Mouse (Mus musculus) forebrain, embryonic 15.5 days (tissue): ENCODE data around the gene Syt1. TPM values are rescaled to one million over a fixed set of nuclear protein-coding genes. Genes with fewer than 3 reads are reported as not detected.

Experiments used
- ATAC-seq: fragments of 200-750 bp; cut with Nextera tagmentation; replicated peaks from 2 replicates; pipeline ENCODE4 v1.8.0; 2017; ENCODE audit warnings: mild to moderate bottlenecking, moderate TSS enrichment, moderate library complexity
- H3K27ac ChIP-seq: fragments of 300-500 bp; sonication (generic); replicated peaks from 2 replicates; pipeline ENCODE4 v1.5.1; 2015; ENCODE audit warnings: mild to moderate bottlenecking, inconsistent platforms
- H3K27me3 ChIP-seq: fragments of 300-500 bp; sonication (generic); 2 replicates; pipeline ENCODE4 v1.6.1; 2015; ENCODE audit warnings: inconsistent platforms
- H3K36me3 ChIP-seq: fragments of 300-500 bp; sonication (generic); 2 replicates; pipeline ENCODE4 v1.6.1; 2015; ENCODE audit warnings: mild to moderate bottlenecking, inconsistent platforms
- H3K4me1 ChIP-seq: fragments of 300-500 bp; sonication (generic); 2 replicates; pipeline ENCODE4 v1.6.1; 2015; ENCODE audit warnings: inconsistent platforms
- H3K4me2 ChIP-seq: fragments of 300-500 bp; sonication (generic); replicated peaks from 2 replicates; pipeline ENCODE4 v1.6.1; 2015; ENCODE audit warnings: mild to moderate bottlenecking, inconsistent platforms
- H3K4me3 ChIP-seq: fragments of 300-500 bp; sonication (generic); 2 replicates; pipeline ENCODE4 v1.5.1; 2015; ENCODE audit warnings: mild to moderate bottlenecking, inconsistent platforms
- H3K9ac ChIP-seq: fragments of 300-500 bp; sonication (generic); replicated peaks from 2 replicates; pipeline ENCODE4 v1.6.1; 2015; ENCODE audit warnings: mild to moderate bottlenecking, inconsistent platforms
- H3K9me3 ChIP-seq: fragments of 300-500 bp; sonication (generic); 2 replicates; pipeline ENCODE4 v1.6.1; 2016; ENCODE audit warnings: inconsistent platforms
- WGBS: fragments of 180-500 bp; shearing (Covaris S2); methylation state at CpG from one replicate; pipeline ENCODE4 v1.1.7; 2015; ENCODE audit warnings: mixed read lengths; 5-methylcytosine and 5-hydroxymethylcytosine counted together
- polyA plus RNA-seq: library from polyadenylated mRNA; unstranded; fragments of >200 nt; fragmentation: Nextera tagmentation; extraction: Ambion mirVana; gene quantifications from 2 replicates; pipeline ENCODE4 v1.2.1, GENCODE M21; 2015

Gene Syt1
- polyA plus RNA-seq, 1 experiment from 2014 or later = 83.0 TPM

DNA sequence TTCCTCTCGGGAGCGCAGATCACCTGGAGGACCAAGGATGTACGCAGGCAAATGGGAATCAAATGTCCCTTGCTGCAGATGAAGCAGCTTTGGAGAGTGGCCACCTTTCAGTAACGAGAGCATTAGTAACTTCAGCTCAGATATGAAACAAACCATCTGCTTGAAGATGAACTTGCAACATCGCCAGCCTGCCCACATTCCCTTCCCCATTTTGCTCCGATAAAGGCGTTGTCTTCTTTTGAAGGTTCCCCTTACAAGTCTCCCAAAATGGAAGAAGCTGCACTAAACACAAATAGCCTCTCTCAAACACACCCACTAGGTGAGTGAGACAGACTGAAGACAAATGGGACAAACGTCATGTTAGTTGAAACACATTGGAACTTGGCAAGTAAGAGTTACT lies 559.3 kb downstream of the Syt1 start:
- Histone ChIP-seq H3K4me2 (no peak overlapping the region), H3K9ac (no peak overlapping the region), H3K27ac (no peak overlapping the region), H3K4me3 (no peak overlapping the region), H3K27me3 (no peaks in the 10 kb centered on the region), H3K4me1 (peaks cover 3% of the 10 kb centered on the region), H3K36me3 (no peaks in the 10 kb centered on the region), H3K9me3 (no peaks in the 10 kb centered on the region)
- no peak for ATAC-seq
- 90% methylated on average over 8 of the region's 8 CpGs for WGBS

DNA sequence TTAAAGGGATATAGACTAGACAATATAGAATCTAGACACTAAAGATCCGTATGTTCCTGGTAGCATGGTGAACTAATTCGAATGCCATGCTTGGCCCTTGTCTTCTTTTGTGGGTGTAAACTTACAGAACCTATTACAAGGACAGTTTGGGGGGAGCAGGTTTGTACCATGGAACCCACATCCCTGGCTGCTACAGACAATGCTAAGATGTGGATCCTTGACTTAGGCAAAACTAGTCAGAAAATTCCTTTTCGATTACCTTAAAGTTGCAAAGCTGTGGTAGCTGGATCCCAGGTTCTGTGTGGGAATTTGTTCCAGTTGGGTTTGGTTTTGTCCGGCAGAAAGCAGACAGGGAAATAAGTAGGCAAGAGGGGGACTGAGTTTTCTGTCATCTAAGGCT lies 560.4 kb downstream of the Syt1 start:
- Histone ChIP-seq H3K36me3 (no peaks in the 10 kb centered on the region), H3K27me3 (no peaks in the 10 kb centered on the region), H3K9ac (no peak overlapping the region), H3K27ac (no peak overlapping the region), H3K4me2 (no peak overlapping the region), H3K4me3 (no peak overlapping the region), H3K4me1 (peaks cover 4% of the 10 kb centered on the region), H3K9me3 (no peaks in the 10 kb centered on the region)
- whole genome bisulfite sequencing = 95% methylated on average over 4 of the region's 4 CpGs
- no peak for ATAC-seq

DNA sequence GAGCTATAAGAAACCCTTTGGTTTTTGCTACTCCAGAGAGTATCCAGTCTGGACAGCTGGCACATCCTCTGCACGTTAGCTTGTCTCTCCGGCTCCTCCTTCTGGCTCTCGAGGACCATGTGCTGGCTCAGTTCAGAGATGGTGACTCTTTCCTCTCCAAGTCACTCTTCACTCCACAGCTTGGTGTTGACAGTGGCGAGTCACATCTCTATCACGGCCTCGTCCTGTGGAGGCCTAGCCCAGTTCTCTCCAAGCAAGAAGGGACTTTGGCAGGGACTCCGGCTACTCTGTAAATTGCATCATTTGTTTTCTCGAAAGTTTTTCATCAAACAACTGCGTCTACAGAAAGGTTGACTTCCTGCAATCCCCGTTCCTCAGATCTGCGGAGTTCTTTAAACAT lies 562.4 kb downstream of the Syt1 start:
- H3K4me2 ChIP-seq = no peak overlapping the region
- H3K4me3 ChIP-seq = no peak overlapping the region
- H3K4me1 ChIP-seq = peaks cover 12% of the 10 kb centered on the region
- no peak for ATAC-seq
- no peaks in the 10 kb centered on the region for H3K27me3 ChIP-seq
- no peak overlapping the region for H3K27ac ChIP-seq
- WGBS = 83% methylated on average over 11 of the region's 11 CpGs
- H3K9ac ChIP-seq = no peak overlapping the region
- H3K36me3 ChIP-seq = no peaks in the 10 kb centered on the region
- H3K9me3 ChIP-seq = no peaks in the 10 kb centered on the region
